Mouse (Mus musculus): Measurements from ENCODE around the gene Map2k4.

Gene Map2k4

DNA sequence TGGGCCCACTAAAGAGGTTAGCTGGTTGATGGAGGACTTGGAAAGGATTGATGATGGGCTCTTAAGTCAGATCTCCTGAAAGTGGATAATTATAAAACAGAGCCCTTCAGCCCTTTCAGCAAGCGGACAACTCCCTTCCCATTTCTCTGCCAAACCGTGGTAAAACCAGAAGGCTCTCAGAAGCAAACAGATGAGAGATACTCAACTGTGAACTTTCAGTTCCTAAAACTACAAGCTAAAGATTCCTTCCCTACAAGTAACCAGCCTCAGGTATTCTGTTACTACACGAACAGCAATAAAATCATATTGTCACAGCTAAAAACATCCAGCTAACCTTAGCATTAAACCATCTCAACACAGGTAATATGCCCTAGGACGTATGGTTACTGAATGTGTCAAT lies 83.2 kb downstream of the Map2k4 start:
- DNase-seq: no peak

DNA sequence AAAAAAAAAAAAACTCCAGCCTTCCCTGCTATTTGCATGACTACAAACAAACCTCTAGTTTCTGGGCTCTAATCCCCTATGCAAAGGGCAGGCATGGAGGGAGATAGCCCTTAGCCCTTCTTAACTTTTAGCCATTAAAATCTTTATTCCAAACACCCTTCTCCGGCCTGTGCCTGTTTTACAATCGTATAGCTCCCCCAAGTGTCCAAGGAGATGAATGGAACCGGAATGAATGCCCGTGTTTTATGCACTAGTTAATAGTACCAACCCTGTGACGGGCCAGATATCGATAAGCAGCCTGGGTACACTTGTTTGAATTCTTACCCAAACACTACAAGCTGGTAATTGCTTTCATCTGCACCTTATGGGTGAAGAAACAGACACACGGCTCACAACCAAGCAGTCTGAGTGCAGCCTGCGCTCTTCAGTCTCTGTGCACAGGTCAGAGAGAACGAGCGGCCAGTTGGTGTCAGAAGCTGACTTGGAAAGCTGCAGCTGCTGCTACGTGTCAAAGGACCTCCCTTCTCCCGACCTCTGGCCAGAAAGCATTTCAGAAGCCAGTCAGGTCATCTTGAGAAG lies 109.2 kb downstream of the Map2k4 start:
- peak; percentile 12 to 20 for DNase-seq

DNA sequence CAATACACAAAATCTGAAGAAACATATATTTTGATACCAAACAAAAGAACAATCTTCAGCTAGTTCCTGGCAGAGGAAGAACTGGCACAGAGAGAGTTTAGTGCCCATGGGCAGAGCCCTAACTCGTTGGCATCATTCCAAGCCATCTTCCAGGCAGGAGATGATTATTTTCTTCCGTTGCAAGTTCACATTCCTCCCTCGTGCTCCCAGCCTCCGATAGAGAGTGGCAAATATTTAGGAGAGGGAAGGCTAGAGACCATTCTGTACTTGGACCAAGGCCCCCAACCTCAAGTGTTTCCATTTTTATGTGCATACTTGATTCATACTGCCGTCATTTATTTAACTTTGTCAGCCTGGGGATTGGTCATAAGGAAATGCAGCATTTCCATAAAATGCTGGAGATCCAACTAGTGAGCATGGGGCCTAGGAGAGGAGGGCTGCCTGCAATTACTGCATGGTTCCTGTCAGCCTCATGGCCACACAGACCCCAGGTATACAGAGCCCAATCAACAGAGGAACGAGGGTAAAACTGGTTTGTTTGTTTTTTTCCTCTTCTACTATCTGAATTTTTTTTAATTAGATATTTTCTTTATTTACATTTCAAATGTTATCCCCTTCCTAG lies 120.6 kb downstream of the Map2k4 start:
- DNase-seq: peak in 1 of 2 experiments; percentile 16

GRCm38 (mm10) chr11:65664903-65665302 lies 123.2 kb downstream of the Map2k4 start:
- DNase-seq: no peak

DNA sequence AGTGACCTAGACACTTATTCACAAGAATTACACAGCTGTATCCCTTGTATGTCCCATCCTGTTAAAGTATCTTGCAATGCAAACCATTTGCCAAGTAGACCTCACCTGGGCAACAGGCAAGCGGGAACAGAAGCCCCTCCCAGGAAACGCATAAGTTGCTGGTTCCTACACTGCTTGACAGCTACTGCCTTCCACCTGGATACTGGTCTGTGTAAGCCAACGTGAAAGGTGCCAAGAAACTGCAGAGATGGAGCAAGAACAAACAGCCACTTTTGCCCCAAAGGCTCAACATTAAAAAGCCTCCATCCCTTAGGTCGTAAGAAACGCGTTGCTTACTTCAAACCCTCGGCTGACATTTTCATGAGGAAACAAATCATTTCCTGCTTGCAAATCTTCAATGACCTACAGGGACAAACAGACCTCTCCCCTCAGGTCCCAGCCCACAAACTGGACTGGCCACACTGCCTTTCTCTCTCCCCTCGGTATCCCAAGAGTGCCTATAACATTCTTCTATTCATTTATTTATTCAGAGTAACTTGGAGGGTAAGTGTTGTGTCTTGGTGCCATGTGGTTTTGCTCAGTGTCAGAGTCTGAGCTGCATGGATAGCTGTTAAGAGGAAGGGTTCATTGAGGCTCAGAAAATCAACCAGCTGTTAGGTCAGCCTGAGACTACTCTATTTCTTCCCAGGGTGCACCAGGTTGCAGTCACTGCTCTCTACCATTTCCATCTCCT lies 126.1 kb downstream of the Map2k4 start:
- no peak for DNase-seq

GRCm38 (mm10) chr11:65653932-65654331 lies 134.2 kb downstream of the Map2k4 start:
- DNase-seq: no peak

GRCm38 (mm10) chr11:65651426-65651825 lies 136.7 kb downstream of the Map2k4 start:
- no peak for DNase-seq

DNA sequence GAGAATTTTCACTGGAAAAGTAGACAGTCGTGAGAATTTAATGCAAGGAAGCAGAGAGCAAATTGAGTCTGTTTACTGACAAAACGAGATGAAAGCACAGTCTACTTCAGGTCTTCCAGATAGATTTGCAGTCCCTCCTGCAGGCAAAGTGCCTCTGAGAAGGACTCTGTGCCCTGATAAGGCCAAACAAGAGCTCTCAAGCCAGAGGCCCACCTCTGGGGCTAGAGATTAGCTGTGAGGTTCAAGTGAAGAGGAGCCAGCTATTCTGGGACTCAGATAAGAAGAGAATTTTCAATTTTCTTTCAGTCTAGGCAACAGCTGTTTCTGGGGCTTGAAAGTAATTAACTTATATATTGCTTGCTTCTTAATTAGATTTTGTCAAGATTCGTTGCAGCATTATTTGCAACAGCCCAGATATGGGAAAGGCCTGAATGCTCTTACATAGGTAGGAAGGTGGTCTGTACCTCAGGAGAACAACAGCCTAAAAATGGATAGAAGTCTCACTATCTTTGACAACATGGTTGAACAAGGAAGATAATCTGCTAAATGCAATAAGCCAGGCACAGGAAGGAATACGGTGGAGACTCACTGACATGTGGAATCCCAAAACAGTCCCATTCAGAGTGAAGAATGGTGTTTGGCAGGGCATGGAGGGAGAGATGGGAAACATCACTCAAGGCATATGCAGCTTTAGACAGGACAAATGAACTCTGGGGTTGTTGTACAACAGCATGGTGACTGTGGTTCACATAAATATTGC lies 138.0 kb downstream of the Map2k4 start:
- no peak for DNase-seq

DNA sequence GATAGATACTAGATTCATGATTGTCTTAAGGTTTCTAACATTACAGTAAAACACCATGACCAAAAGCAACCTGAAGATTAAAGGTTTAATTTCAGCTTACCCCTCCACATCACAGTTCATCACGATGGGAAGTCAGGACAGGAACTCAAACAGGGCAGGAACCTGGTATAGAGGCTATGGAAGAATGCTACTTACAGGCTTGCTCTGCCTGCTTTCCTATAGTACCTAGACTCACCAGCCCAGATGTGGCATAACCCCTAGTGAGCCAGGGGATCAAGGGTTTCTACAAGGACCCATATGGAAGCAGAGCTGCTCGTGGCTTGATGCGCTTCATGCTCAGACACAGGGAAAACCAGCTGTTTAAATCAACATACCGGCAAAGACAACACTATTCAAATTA lies 138.6 kb downstream of the Map2k4 start:
- no peak for DNase-seq

DNA sequence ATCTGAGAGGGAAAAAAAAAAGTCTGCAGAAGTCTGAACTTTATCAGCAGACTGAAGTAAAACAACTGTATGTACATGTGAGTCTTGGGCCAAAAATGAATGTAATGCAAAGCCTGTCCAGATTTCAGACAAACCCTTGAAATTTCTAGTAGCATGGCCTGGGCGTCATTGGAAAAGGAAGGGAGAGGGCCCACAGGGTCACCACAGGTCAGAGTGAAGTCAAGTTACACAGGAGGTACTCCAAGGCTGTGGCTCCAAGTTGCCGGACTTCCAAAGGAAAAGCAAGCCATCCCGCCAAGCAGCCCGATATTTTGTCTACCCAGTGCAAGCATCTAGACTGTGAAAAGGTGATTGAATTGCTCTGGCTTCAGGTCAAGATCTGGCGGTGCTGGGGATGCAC lies 141.8 kb downstream of the Map2k4 start:
- no peak for DNase-seq

DNA sequence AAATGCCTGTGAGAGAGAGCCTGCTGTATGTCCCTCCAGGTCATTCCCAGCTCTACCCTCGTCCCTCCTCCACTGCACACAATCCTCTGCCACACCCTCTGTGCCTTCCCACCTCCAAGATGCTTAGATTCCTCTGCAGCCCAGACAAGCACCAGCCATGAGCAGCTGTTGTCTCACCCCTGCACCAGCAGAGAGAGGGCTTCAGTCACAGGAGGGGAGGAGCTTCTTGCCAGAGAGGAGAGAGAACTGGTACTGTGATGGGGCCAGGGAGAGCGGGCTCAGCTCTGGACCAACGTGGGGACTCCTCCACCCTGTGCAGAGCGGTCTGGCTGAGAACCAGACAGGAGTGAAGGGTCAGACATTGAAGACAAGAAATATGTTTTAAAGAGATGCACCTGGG lies 143.6 kb downstream of the Map2k4 start:
- no peak for DNase-seq

GRCm38 (mm10) chr11:65640261-65640660 lies 147.8 kb downstream of the Map2k4 start:
- DNase-seq: no peak

Data from lung, adult 18-20 months (tissue).